Mouse (Mus musculus) kidney, adult 2 months (tissue): ENCODE measurements around the gene Casp14.

Experiments used
- CTCF ChIP-seq: fragments of 200-500 bp; conservative IDR thresholded peaks from 2 replicates; pipeline ENCODE4 v1.5.1; 2011; ENCODE audit warnings: low read depth, mild to moderate bottlenecking, control low read depth, low read length, moderate library complexity, mixed read lengths; ENCODE audit not compliant: insufficient read depth, insufficient read length
- POLR2A ChIP-seq: fragments of 200-500 bp; IDR thresholded peaks from one replicate; pipeline ENCODE4 v1.6.1; 2011; ENCODE audit warnings: low read depth, low read length, control low read depth

GRCm38 (mm10) chr10:78686995-78687577 lies 31.0 kb downstream of the Casp14 start:
- TF ChIP-seq CTCF = no peak
- TF ChIP-seq POLR2A = no peak
